Mouse (Mus musculus): Measurements from ENCODE around the gene Sdhaf1.

Gene Sdhaf1

GRCm38 (mm10) chr7:30325364-30325763, 1.7 kb upstream of the Sdhaf1 start:
- DNase-seq (ENCODE audit: low read depth, low spot score), result no peak

- DNase-seq (ENCODE audit: low read depth, low spot score), result no peak
Observed at GRCm38 (mm10) chr7:30324300-30324944, 727 bp upstream of the Sdhaf1 start.

GRCm38 (mm10) chr7:30322865-30323264, 830 bp downstream of the Sdhaf1 start:
- DNase-seq (ENCODE audit: low read depth, low spot score), result no peak

DNA sequence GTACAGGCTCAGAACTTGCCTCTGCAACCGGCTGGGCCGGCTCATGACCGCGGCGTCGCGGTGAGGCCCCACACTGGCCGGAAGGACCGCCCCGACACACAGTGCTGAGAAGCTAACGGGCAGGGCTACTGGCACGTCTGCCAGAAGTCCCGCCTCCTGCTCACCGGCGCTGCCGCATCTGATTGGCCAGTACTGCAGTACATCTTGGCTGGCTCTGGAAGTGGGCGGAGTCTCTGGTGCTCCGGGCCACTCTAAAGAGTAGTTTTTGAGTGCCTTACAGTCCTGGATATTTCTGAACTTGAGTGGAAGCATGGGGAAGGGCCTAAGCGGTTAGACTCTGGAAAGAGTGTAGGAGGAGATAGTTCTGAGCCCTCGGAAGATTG, 1.4 kb downstream of the Sdhaf1 start:
- peak; percentile 83 for DNase-seq (ENCODE audit: low read depth, low spot score)

GRCm38 (mm10) chr7:30321539-30322284, 2.0 kb downstream of the Sdhaf1 start, which contains the start of gene E130208F15Rik:
E130208F15Rik (plus strand) TSS chr7:30321740.
- DNase-seq (ENCODE audit: low read depth, low spot score), result no peak

GRCm38 (mm10) chr7:30320946-30321345, 2.7 kb downstream of the Sdhaf1 start:
- no peak for DNase-seq (ENCODE audit: low read depth, low spot score)

DNA sequence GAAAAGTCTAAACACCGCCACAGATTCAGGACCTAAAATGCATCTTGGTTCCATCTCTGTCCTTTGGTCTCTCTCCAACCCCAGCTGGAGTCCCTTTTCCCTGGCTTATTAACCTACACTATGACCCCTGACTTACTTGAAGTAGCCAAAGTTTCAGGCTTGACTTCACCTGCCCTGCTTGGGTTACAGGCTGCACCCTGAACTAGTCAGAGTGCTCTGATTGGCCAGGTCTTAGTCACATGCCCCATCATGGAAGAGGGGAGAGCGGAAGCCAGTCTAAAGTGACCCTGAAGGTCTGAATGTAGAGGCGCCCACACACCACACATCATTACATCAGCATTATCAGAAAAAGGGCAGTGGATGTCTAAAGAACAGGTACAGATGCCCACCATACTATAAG, 5.6 kb downstream of the Sdhaf1 start:
- no peak for DNase-seq (ENCODE audit: low read depth, low spot score)

DNA sequence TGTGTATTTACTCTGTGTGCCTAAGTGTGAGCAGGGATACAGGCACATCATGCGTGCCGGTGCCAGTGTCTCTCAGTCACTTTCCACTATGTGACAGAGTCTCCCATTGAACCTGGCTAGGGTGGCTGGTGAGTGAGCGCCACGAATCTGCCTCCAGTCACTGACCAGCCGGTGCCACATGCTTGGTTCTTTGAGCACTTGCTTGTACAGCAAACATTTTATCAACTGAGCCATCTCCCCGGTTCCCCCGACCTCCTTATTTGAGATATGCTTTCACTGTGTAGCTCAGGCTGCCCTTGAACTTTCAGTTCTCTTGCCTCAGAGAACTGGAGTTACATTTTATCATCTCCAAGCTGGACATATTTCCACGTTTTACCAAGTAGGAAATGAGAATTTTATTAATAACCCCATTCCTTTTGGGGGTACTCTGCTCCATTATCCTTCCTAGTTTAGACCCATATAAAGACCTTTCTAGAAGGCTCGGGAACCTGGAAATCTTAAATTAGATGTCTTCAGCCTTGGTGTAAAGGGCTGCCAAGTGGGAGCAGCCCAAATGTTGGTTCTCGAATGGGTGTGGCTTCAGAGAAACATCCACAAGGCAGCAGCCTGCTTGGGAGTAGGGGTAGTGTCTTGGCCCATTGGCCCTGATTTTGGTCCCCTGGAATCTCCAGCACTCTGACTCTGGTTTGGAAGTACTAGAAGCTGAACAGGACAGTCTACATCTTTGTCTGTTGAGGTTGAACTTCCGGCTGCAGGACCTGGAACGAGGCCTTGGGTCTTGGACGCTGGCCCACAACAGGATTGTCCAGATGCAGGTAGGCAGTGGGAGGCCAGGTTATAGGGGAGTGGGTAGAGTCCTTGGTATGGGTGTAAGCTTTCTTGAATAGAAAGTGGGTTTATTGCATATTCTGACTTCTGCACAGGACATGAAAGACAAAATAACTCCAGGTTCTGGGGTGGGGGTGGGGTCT, 7.9 kb downstream of the Sdhaf1 start:
- DNase-seq (ENCODE audit: low read depth, low spot score), result no peak

DNA sequence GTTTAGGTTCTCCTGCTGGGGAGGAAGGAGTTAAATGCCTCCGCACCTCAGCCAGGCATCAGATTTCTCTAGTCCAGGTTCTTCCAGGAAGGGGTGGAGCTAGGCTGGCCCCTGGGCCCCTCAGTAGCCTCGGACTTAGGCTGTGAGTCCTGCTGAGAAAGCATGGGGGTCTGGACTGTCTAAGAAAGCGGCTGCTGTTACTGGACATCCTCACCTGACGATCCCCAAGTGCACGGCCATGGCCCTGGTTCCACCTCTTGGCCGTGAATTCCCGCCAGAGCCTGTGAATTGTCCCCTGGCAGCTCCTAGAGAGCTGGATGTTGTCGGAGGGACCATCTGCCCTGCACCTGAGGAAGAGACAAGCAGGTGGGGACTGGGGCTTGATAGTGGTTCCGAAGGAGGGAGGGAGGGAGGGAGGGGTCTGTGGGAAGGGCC, 9.0 kb downstream of the Sdhaf1 start, which contains the start of gene Syne4:
TSS of gene Syne4 (plus strand) at position 87 of the 435 bp plus-strand sequence.
- no peak for DNase-seq (ENCODE audit: low read depth, low spot score)

- DNase-seq (ENCODE audit: low read depth, low spot score), result no peak
Observed at GRCm38 (mm10) chr7:30313666-30314320, 9.9 kb downstream of the Sdhaf1 start.

DNA sequence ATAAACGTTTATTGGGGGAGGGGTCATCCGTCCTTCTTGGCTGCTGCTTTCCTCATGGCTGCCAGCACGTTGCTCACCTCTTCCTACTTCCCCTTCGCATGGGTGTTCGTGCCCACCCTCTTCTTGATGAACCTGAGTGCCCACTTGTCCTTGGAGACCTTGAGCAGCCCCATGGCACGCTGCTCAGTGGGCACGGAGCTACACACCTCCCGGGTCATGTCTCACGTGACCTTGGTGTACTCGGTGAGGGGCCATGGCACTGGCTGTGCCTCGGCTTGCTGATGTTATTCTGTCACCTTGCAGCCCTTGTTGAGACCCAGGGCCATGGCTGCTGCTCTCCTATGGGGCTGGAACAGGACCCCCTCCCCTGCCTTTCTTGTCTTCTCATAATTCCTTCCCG, 13.6 kb downstream of the Sdhaf1 start:
- no peak for DNase-seq (ENCODE audit: low read depth, low spot score)

GRCm38 (mm10) chr7:30309395-30310129, 14.1 kb downstream of the Sdhaf1 start:
- DNase-seq (ENCODE audit: low read depth, low spot score), result no peak

DNA sequence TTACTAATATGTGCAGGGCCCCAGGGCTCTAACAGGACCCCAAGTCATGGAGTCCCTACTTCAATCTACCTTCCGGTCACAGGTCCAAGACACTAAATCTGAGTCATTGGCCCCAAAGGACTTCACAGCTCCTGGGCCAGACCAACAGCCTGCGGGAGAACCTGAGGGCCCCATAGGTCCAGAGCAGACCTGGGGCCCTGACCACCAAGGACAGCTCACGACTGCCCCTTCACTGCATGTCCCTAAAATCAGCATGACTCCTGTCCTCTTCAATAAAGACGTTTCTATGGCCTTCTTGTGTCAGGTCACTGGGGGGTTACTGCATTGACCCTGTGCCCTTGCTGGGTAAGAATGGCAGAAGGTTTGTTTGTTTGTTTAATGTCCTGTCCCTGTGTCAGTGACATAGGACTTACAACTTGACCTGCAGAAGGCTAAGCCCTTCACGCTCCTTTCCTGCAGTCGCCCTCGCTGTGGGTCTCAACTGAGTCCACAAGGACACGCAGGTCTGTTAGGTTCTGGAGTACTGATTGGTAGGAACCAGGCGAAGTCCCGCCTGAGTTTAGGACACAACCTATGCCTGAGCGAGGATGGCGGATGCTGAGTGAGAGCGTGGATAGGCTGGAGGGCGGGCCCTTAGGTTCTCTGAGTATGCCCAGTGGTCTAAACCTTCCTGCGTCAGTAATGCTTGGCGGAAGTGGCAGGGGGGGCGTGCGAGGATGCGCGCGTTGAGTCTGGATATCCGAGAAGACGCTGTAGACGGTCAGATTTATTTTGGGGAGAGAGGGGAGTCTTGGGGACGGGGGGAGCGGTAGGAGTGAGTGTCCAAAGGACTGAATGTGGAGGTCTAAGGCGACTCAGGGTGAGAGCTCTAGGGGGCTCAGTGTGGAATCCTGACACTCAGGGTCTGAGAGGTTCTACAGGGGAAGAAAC, 15.4 kb downstream of the Sdhaf1 start, which contains the start of gene Alkbh6:
TSS of gene Alkbh6 (plus strand) at position 642 of the 930 bp plus-strand sequence.
- DNase-seq (ENCODE audit: low read depth, low spot score), result peak; percentile 79

DNA sequence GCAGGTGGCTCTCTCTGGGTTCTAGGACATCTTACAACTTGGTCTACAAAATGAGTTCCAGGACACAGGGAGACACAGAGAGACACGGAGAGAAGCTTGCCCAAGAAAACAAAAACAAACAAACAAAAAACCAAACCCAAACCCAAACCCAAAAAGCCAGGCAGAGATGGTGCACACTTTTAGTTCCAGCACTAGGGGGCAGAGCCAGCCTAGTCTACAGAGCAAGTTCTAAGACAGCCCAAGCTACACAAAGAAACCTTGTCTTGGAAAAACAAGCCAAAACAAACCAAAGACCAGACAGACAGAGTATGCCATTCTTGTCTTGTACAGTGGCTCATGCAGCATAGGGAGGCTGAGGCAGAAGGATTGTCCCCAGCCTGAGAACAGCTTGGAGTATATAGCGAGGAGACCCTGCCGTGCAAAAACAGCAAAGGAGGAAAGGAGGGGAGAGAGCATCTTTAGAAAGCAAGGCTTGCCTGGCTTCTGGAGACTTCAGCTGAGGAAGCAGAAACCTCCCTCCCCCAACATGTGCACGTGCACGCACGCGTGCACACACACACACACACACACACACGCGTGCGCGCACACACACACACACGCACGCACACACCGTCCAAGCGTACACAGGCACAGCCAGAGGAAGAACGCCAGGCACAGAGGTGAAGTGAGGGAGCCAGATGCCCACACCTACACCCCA, 17.5 kb downstream of the Sdhaf1 start:
- no peak for DNase-seq (ENCODE audit: low read depth, low spot score)

DNA sequence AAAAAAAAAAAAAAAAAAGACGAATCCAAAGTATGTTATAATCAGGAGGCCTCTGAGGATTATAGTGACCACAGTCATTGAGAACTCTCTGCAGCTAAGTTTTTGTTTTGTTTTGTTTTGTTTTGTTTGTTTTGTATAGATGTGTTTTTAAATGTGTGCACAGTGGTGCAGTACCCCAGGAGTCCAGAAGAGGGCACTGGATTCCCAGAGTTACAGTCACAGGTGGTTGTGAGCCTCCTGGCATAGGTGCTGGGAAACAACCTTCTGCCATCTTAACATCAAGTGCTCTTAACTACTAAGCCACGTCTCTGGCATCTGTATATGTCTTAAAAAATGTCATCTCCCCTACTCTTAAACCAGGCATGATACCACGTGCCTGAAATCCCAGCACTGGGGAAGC, 22.8 kb downstream of the Sdhaf1 start:
- no peak for DNase-seq (ENCODE audit: low read depth, low spot score)

- DNase-seq (ENCODE audit: low read depth, low spot score), result no peak
Observed at GRCm38 (mm10) chr7:30297266-30297665, 26.4 kb downstream of the Sdhaf1 start.

DNA sequence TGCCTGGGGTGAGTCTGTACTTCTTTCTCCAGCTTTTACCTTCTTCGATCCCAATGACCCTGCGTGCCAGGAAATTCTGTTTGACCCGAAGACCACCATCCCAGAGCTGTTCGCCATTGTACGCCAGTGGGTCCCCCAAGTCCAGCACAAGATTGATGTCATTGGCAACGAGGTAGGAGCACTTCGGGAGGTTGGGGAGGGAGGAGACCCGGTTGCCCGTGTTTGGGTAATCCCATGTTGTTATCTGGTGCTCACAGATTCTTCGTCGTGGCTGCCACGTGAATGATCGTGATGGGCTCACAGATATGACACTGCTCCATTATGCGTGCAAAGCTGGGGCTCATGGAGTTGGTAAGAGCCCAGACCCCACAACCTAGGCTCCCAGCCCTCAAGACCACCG, 26.9 kb downstream of the Sdhaf1 start:
- DNase-seq (ENCODE audit: low read depth, low spot score), result no peak

DNA sequence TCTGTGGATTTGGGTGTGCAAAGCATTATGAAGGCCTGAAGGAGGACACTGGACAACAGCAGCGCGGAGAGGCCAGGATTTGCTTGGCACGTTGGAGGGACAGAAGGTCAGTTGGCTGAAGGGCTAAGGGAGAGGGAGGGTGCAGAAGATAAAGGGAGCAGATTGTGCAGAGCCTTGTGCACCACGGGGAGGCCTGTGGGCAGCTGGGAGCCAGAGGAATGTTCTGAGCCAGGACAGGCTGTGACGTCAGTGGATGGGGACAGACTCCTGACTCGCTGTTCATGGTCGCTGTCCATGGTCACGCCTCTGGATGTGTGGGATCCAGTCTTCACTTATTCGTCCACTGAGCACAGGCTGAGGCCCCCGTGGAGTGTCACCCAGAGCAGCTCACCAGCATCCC, 28.6 kb downstream of the Sdhaf1 start:
- no peak for DNase-seq (ENCODE audit: low read depth, low spot score)

DNA sequence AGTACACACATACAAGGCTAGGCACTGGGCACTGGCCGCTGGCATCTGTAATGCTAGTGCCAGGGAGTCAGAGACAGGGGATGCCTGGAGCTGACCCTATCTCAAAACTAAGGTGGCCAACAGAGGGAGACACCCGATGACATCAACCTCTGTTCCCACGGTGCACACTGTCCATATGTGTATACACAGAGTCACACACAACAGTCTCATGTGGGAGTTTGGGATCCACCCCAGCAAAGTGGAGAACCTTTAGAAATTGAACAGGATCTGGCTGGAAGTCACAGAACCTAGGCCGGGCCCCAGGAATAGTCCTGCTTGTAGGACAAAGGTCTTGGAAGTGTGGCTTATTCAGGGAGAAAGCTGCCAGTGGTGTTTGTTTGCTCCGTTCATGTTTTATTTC, 29.4 kb downstream of the Sdhaf1 start:
- no peak for DNase-seq (ENCODE audit: low read depth, low spot score)
